Mouse (Mus musculus) liver, embryonic 14.5 days (tissue): ENCODE measurements around the gene Slc25a33.

Experiments used
- CTCF ChIP-seq: IDR thresholded peaks from 2 replicates; pipeline ENCODE4 v1.5.1; 2016; ENCODE audit warnings: antibody characterized with exemption, low read depth, control low read depth
- EP300 ChIP-seq: IDR thresholded peaks from 2 replicates; pipeline ENCODE4 v1.6.1; 2016; ENCODE audit warnings: antibody characterized with exemption, low read depth

DNA sequence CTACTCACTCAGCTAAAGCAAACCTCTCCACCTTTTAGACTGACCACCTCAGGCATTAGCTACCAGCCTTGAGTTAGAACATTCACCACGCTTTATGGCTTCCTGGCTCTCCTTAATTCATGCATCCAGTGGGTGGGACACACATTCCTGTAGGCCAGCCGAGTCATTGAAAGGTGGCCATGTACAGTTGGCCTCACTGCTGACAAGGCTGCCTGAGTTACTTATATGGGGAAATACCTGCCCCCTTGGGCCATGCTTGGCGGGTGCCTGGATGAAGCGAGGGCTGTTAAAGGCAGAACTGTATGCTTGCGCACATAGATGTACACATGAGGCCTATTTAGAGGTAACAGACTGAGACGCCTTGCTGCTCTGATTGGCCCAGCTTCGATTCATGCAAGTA lies 33.8 kb downstream of the Slc25a33 start:
- no peak for TF ChIP-seq CTCF
- no peak for TF ChIP-seq EP300
